29 mouse cellular contexts compared by ENCODE assay signal in genomic region chr6:127391258-127392011, GRCm38 (mm10). TPM values are rescaled to one million over a fixed set of nuclear protein-coding genes. Genes with fewer than 3 reads are reported as not detected.
DNase-seq lines count a peak whose midpoint lies in the region; ATAC-seq and TF ChIP-seq lines count a peak whose summit lies in the region.
"Had no signal": no experiment of that assay in that cellular context is flagged by ENCODE, and none has a peak within 500 bp of the region (broad histone marks: within the 10 kb centered on the region; RNA-seq: fewer than 3 reads in every experiment).

No protein-coding gene starts in this region.

- H3K4me3 ChIP-seq in liver, embryonic 11.5 days (ENCODE audit: low read depth, low read length), result no peak overlapping the region
- H3K4me3 ChIP-seq in MEL (ENCODE audit: control insufficient read depth in 1 of 2, insufficient read depth in 1 of 2, low read depth in 2 of 2, low read length in 2 of 2), result peak overlapping the region; percentile 42 to 52; a peak in 3 of 4 replicates
- H3K4me3 ChIP-seq in liver, embryonic 16.5 days (ENCODE audit: low read depth, low read length), result no peak overlapping the region
- H3K4me3 ChIP-seq: forebrain, embryonic 15.5 days; heart, embryonic 13.5 days; hindbrain, embryonic 10.5 days; hindbrain, embryonic 15.5 days; limb, embryonic 10.5 days; limb, embryonic 15.5 days; midbrain, embryonic 13.5 days; neural tube, embryonic 13.5 days had no signal

- H3K79me2 ChIP-seq in MEL (ENCODE audit: control insufficient read depth, insufficient read depth, low read length, poor library complexity), result no peaks in the 10 kb centered on the region

- no peak; the same call in 1 of the 2 replicates for ATAC-seq in liver, embryonic 11.5 days (replicated peaks; ENCODE audit: low FRiP score)
- no peak for ATAC-seq in liver, embryonic 16.5 days (ENCODE audit: low read depth)
- ATAC-seq: activated CD4-positive, CD25-positive, alpha-beta regulatory T cell, adult 4 months; forebrain, embryonic 15.5 days; intestine, embryonic 16.5 days; midbrain, embryonic 13.5 days had no signal

- H3K4me2 ChIP-seq in liver, embryonic 11.5 days, result peak overlapping the region; percentile 16; the same call in 1 of the 2 replicates
- H3K4me2 ChIP-seq in liver, embryonic 16.5 days (ENCODE audit: low read depth, low read length), result peak overlapping the region; percentile 27; the same call in 1 of the 2 replicates
- H3K4me2 ChIP-seq: forebrain, embryonic 15.5 days; heart, embryonic 13.5 days; hindbrain, embryonic 15.5 days; limb, embryonic 15.5 days; midbrain, embryonic 13.5 days; neural tube, embryonic 13.5 days had no signal

- TF ChIP-seq EP300 in MEL (IDR thresholded peaks at IDR 0.05; ENCODE audit: low read depth in 1 of 2, low read length in 2 of 2), result no peak

- H3K27me3 ChIP-seq in liver, embryonic 11.5 days (replicated peaks; ENCODE audit: control insufficient read depth, insufficient read depth, low read length), result no peaks in the 10 kb centered on the region
- H3K27me3 ChIP-seq in MEL (ENCODE audit: control insufficient read depth in 1 of 2, insufficient read depth in 2 of 2, low read length in 2 of 2), result no peaks in the 10 kb centered on the region
- H3K27me3 ChIP-seq in liver, embryonic 16.5 days (ENCODE audit: control insufficient read depth, insufficient read depth, low read depth, low read length), result no peaks in the 10 kb centered on the region
- H3K27me3 ChIP-seq: forebrain, embryonic 15.5 days; heart, embryonic 13.5 days; hindbrain, embryonic 15.5 days; limb, embryonic 15.5 days; midbrain, embryonic 13.5 days; neural tube, embryonic 13.5 days had no signal

- TF ChIP-seq RAD21 in MEL (IDR thresholded peaks at IDR 0.05; ENCODE audit: low read depth, low read length), result no peak

- H3K36me3 ChIP-seq in liver, embryonic 11.5 days (ENCODE audit: control insufficient read depth, insufficient read depth, low read length), result no peaks in the 10 kb centered on the region
- peaks cover 0 to 11% of the 10 kb centered on the region in 2 experiments; a peak in 1 of 4 replicates for H3K36me3 ChIP-seq in MEL (ENCODE audit: control insufficient read depth in 1 of 2, insufficient read depth in 2 of 2, low read length in 2 of 2)
- H3K36me3 ChIP-seq in liver, embryonic 16.5 days (ENCODE audit: control insufficient read depth, insufficient read depth), result no peaks in the 10 kb centered on the region
- H3K36me3 ChIP-seq: forebrain, embryonic 15.5 days; heart, embryonic 13.5 days; hindbrain, embryonic 10.5 days; hindbrain, embryonic 15.5 days; limb, embryonic 10.5 days; limb, embryonic 15.5 days; midbrain, embryonic 13.5 days; neural tube, embryonic 13.5 days had no signal

- TF ChIP-seq CTCF in MEL (IDR thresholded peaks at IDR 0.05 in 2 of 3, conservative IDR thresholded peaks at IDR 0.05 in 1 of 3; ENCODE audit: control insufficient read depth in 1 of 3, insufficient read depth in 1 of 3, low read depth in 2 of 3, low read length in 3 of 3, poor library complexity in 1 of 3, severe bottlenecking in 1 of 3), result no peak

- no peaks in the 10 kb centered on the region for H3K9me3 ChIP-seq in liver, embryonic 11.5 days (ENCODE audit: control insufficient read depth, low read length)
- no peaks in the 10 kb centered on the region for H3K9me3 ChIP-seq in MEL (replicated peaks; ENCODE audit: insufficient read depth, low read length)
- no peaks in the 10 kb centered on the region for H3K9me3 ChIP-seq in liver, embryonic 16.5 days (replicated peaks; ENCODE audit: control insufficient read depth, low read length)
- H3K9me3 ChIP-seq: forebrain, embryonic 15.5 days; heart, embryonic 13.5 days; hindbrain, embryonic 10.5 days; hindbrain, embryonic 15.5 days; limb, embryonic 10.5 days; limb, embryonic 15.5 days; midbrain, embryonic 13.5 days; neural tube, embryonic 13.5 days had no signal

- peaks cover 2% of the 10 kb centered on the region; the same call in 1 of the 2 replicates for H3K4me1 ChIP-seq in liver, embryonic 11.5 days (replicated peaks; ENCODE audit: control insufficient read depth, insufficient read depth, low read length)
- peaks cover 0 to 21% of the 10 kb centered on the region in 2 experiments; a peak in 3 of 4 replicates for H3K4me1 ChIP-seq in MEL (ENCODE audit: control insufficient read depth in 1 of 2, insufficient read depth in 2 of 2, low read length in 2 of 2)
- H3K4me1 ChIP-seq in liver, embryonic 16.5 days (ENCODE audit: control insufficient read depth, low read depth, low read length), result peaks cover 33% of the 10 kb centered on the region
- H3K4me1 ChIP-seq: limb, embryonic 15.5 days had no signal

- H3K9ac ChIP-seq in liver, embryonic 11.5 days (ENCODE audit: low read depth, low read length), result no peak overlapping the region
- H3K9ac ChIP-seq in MEL (ENCODE audit: control insufficient read depth, low read depth, low read length, poor library complexity, severe bottlenecking), result peak overlapping the region; percentile 33; the same call in 1 of the 2 replicates
- H3K9ac ChIP-seq in liver, embryonic 16.5 days (ENCODE audit: low read depth, low read length), result no peak overlapping the region
- H3K9ac ChIP-seq: forebrain, embryonic 15.5 days; heart, embryonic 13.5 days; hindbrain, embryonic 15.5 days; limb, embryonic 15.5 days; midbrain, embryonic 13.5 days; neural tube, embryonic 13.5 days had no signal

- DNase-seq in liver, embryonic 11.5 days (ENCODE audit: low spot score), result no peak
- no peak for DNase-seq in liver
- peak; percentile 15 for DNase-seq in MEL (ENCODE audit: low read depth, low spot score)
- DNase-seq in induced T-regulatory cell, adult 2 months (ENCODE audit: low read depth), result peak; percentile 41
- DNase-seq in kidney, adult 9 months, result no peak
- DNase-seq: adrenal gland, adult 2 months; B cell, adult 2 months; cerebellum, postnatal 14 days; gastrocnemius, postnatal 25 days; heart, adult 18-20 months; heart, postnatal 10 days; kidney, adult 8-10 months; kidney, postnatal 10 days; layer of hippocampus, adult 9-11 months; right cerebral cortex, postnatal 4 days; thymus, adult 2 months; thymus, postnatal 4 days had no signal

- no peak for TF ChIP-seq POLR2A in MEL (IDR thresholded peaks at IDR 0.05; ENCODE audit: control insufficient read depth in 1 of 2, insufficient read depth in 1 of 2, low read depth in 1 of 2, low read length in 2 of 2, poor library complexity in 1 of 2)

- WGBS in liver, embryonic 11.5 days, result 87% methylated on average over 15 of the region's 15 CpGs
- WGBS in liver, embryonic 16.5 days (ENCODE audit: insufficient replicate concordance), result 67% methylated on average over 15 of the region's 15 CpGs

- H3K27ac ChIP-seq in liver, embryonic 11.5 days (ENCODE audit: low read depth, low read length), result no peak overlapping the region
- H3K27ac ChIP-seq in MEL (ENCODE audit: control insufficient read depth, low read depth, low read length), result peak overlapping the region; percentile 60
- H3K27ac ChIP-seq in liver, embryonic 16.5 days (ENCODE audit: low read length), result peak overlapping the region; percentile 17; the same call in 1 of the 2 replicates
- H3K27ac ChIP-seq: forebrain, embryonic 15.5 days; heart, embryonic 13.5 days; hindbrain, embryonic 10.5 days; hindbrain, embryonic 15.5 days; limb, embryonic 10.5 days; limb, embryonic 15.5 days; midbrain, embryonic 13.5 days; neural tube, embryonic 13.5 days; stomach, postnatal 0 days had no signal

TF ChIP-seq in MEL, 35 proteins besides CTCF, POLR2A, EP300 and RAD21:
- TF ChIP-seq ZC3H11A (IDR thresholded peaks at IDR 0.05; ENCODE audit: low read depth, low read length), result no peak
- TF ChIP-seq TBP (IDR thresholded peaks at IDR 0.05; ENCODE audit: low read depth, low read length), result peak; percentile 83

RNA-seq across cellular contexts. Expression of gene Parp11, which starts 55.2 kb away (rescaled TPM):
- polyA plus RNA-seq in liver, embryonic 11.5 days (2014; fragmentation: Nextera tagmentation; extraction: Ambion mirVana), result 14.8 and 16.1 TPM in 2 replicates
- 4.9 and 5.9 TPM in 2 replicates for total RNA-seq in MEL (2012; rRNA removed)
- polyA plus RNA-seq in MEL (2012; ENCODE audit: insufficient read depth in 1 of 2, insufficient read length in 2 of 2, low read depth in 1 of 2, low replicate concordance in 2 of 2, missing spikeins in 1 of 2), result 1 to 10 TPM in 1 of 2 experiments, not detected in 1; 8.2 TPM
- 5.7 and 6.3 TPM in 2 replicates for polyA plus RNA-seq in liver, embryonic 16.5 days (2015; fragmentation: Nextera tagmentation; extraction: Ambion mirVana)

Comparison
In these comparisons a context has a peak if more than half of its experiments do, and no peak if none do; other contexts are left out.
1. DNase-seq: peak in MEL (single experiment) and induced T-regulatory cell, adult 2 months (single experiment); none in liver, embryonic 11.5 days (single experiment), liver (single experiment) and kidney, adult 9 months (single experiment).
2. H3K4me3 ChIP-seq: peak in MEL (2 of 2); none in liver, embryonic 11.5 days (single experiment) and liver, embryonic 16.5 days (single experiment).